Mouse (Mus musculus) erythroblast, embryonic 14.5 days (primary cell): ENCODE measurements around the gene Sync.

Experiments
- GATA1 ChIP-seq: IDR thresholded peaks from 2 replicates; pipeline ENCODE4 v1.6.1; 2012; ENCODE audit warnings: low read length, inconsistent platforms, mixed read lengths
- TAL1 ChIP-seq: IDR thresholded peaks from 3 replicates; pipeline ENCODE4 v1.6.1; 2012; ENCODE audit warnings: low read length, inconsistent platforms, mixed read lengths

DNA sequence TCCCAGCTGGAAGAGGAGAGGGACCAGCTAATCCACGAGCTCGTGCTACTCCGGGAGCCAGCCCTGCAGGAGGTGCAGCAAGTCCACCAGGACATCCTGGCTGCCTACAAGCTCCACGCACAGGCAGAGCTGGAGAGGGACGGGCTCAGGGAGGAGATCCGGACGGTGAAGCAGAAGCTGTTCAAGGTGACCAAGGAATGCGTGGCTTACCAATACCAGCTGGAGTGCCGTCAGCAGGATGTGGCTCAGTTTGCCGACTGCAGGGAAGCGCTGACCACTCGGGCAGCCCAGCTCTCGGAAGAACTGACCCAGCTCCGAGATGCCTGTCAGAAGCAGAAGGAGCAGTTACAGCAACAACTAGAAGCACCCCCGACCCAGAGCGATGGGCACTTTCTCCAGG lies 6.3 kb downstream of the Sync start:
- TF ChIP-seq TAL1 = no peak
- no peak for TF ChIP-seq GATA1
